In the genomic region with DNA sequence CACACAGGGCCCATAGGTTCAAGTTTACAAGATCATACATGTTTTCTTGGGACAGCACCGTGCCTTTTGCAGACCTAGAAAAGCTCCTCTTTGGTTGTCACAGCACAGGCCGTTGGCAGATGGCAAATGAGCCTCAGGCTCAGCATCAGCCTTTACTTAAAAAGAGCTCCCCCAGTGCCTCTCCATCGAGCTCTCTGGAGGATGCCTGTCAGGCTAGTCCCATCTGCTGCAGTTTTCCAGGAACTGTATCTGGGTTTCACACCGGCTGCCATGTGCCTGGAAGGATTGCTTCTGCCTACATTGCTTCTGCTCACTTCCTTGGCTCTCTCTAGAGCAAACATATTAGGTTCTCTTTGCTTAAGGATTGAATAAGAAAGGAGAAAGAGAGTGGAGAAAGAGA, we compare ENCODE assay signal across 12 mouse cellular contexts.
A peak's percentile ranks its signal among the peaks of the same experiment; 100 is the strongest.
DNase-seq lines count a peak whose midpoint lies in the region; ATAC-seq and TF ChIP-seq lines count a peak whose summit lies in the region.
"Had no signal": no experiment of that assay in that cellular context is flagged by ENCODE, and none has a peak within 500 bp of the region (broad histone marks: within the 10 kb centered on the region; RNA-seq: fewer than 3 reads in every experiment).

No protein-coding gene starts in this region.

- DNase-seq in retina, adult 2 months (ENCODE audit: low read depth, low spot score) = peak; percentile 6
- no peak for DNase-seq in retina, embryonic 14.5 days (ENCODE audit: low spot score)
- DNase-seq in frontal cortex, postnatal 36 days (ENCODE audit: low spot score in 2 of 2) = peak; percentile 38 to 79
- peak; percentile 12 to 26 for DNase-seq in left cerebral cortex, adult 2 months (ENCODE audit: extremely low spot score in 1 of 2, low spot score in 2 of 2)
- peak; percentile 83 for DNase-seq in telencephalon, adult 2 months (ENCODE audit: low read depth, low spot score)
- DNase-seq in kidney, adult 8-10 months = no peak
- DNase-seq: lung, adult 18-20 months; thymus, postnatal 25 days had no signal

- H3K9ac ChIP-seq in heart, embryonic 11.5 days (ENCODE audit: low read depth, low read length) = no peak overlapping the region
- H3K9ac ChIP-seq: midbrain, embryonic 13.5 days had no signal

- no peak overlapping the region for H3K27ac ChIP-seq in left cerebral cortex, adult 2 months
- no peak overlapping the region for H3K27ac ChIP-seq in heart, embryonic 11.5 days (ENCODE audit: low read depth, low read length)
- H3K27ac ChIP-seq: midbrain, embryonic 13.5 days had no signal

- intact Hi-C loops in left cerebral cortex, adult 2 months (cut with DNase I) = no loop called here

- no peaks in the 10 kb centered on the region for H3K27me3 ChIP-seq in heart, embryonic 11.5 days (ENCODE audit: control insufficient read depth, insufficient read depth, low read length)
- H3K27me3 ChIP-seq: midbrain, embryonic 13.5 days had no signal

- no peak overlapping the region for H3K4me2 ChIP-seq in heart, embryonic 11.5 days
- H3K4me2 ChIP-seq: midbrain, embryonic 13.5 days had no signal

- ATAC-seq in activated CD4-positive, CD25-positive, alpha-beta regulatory T cell, adult 4 months = no peak
- no peak for ATAC-seq in heart, embryonic 11.5 days (replicated peaks; ENCODE audit: insufficient number of reproducible peaks, low FRiP score, low TSS enrichment)
- ATAC-seq: midbrain, embryonic 13.5 days had no signal

- WGBS in heart, embryonic 11.5 days (ENCODE audit: insufficient replicate concordance) = 65% methylated on average over 4 of the region's 4 CpGs

- no peak overlapping the region for H3K4me3 ChIP-seq in left cerebral cortex, adult 2 months
- H3K4me3 ChIP-seq in heart, embryonic 11.5 days (ENCODE audit: low read depth, low read length) = no peak overlapping the region
- H3K4me3 ChIP-seq: erythroblast, embryonic 14.5 days; midbrain, embryonic 13.5 days had no signal

- H3K4me1 ChIP-seq in heart, embryonic 11.5 days (ENCODE audit: control insufficient read depth, insufficient read depth, low read length) = no peaks in the 10 kb centered on the region
- H3K4me1 ChIP-seq: midbrain, embryonic 13.5 days had no signal

- TF ChIP-seq CTCF in left cerebral cortex, adult 2 months (IDR thresholded peaks at IDR 0.05) = no peak

- H3K36me3 ChIP-seq in heart, embryonic 11.5 days (ENCODE audit: control insufficient read depth, insufficient read depth, low read length) = no peaks in the 10 kb centered on the region
- H3K36me3 ChIP-seq: midbrain, embryonic 13.5 days had no signal

- no peaks in the 10 kb centered on the region for H3K9me3 ChIP-seq in heart, embryonic 11.5 days (replicated peaks; ENCODE audit: control insufficient read depth, low read length)
- H3K9me3 ChIP-seq: midbrain, embryonic 13.5 days had no signal

Comparison
In these comparisons a context has a peak if more than half of its experiments do, and no peak if none do; other contexts are left out.
1. DNase-seq: peak in retina, adult 2 months (single experiment), frontal cortex, postnatal 36 days (2 of 2), left cerebral cortex, adult 2 months (2 of 2) and telencephalon, adult 2 months (single experiment); none in retina, embryonic 14.5 days (single experiment) and kidney, adult 8-10 months (0 of 2).